Mouse (Mus musculus) MEL (cell line): ENCODE measurements around the gene Unc13d. TPM values are rescaled to one million over a fixed set of nuclear protein-coding genes. Genes with fewer than 3 reads are reported as not detected.

Source experiments
- DNase-seq: peaks from one replicate; pipeline ENCODE4 v3.0.0; 2011; ENCODE audit warnings: low read depth, low spot score
- H3K27ac ChIP-seq: 2 replicates; pipeline ENCODE4 v1.5.1; 2012; ENCODE audit warnings: low read depth, mild to moderate bottlenecking, control low read depth, low read length, moderate library complexity; ENCODE audit not compliant: control insufficient read depth
- H3K27me3 ChIP-seq, 2 experiments: fragments of 150-350 bp in 1 of 2; sonication (generic) in 1 of 2; 2 replicates each; pipeline ENCODE4 v1.6.1; 2012; ENCODE audit warnings: low read length in 2 of 2, mild to moderate bottlenecking in 2 of 2, improper control_type of control experiment in 1 of 2, moderate library complexity in 1 of 2; ENCODE audit not compliant: insufficient read depth in 2 of 2, control insufficient read depth in 1 of 2
- H3K36me3 ChIP-seq, 2 experiments: 2 replicates each; pipeline ENCODE4 v1.6.1; 2012 to 2014; ENCODE audit warnings: low read length in 2 of 2, improper control_type of control experiment in 1 of 2, inconsistent platforms in 1 of 2, mild to moderate bottlenecking in 1 of 2; ENCODE audit not compliant: insufficient read depth in 2 of 2, control insufficient read depth in 1 of 2
- H3K4me1 ChIP-seq, 2 experiments: fragments of 150-350 bp in 1 of 2; sonication (generic) in 1 of 2; 2 replicates each; pipeline ENCODE4 v1.6.1; 2012; ENCODE audit warnings: low read length in 2 of 2, improper control_type of control experiment in 1 of 2, mild to moderate bottlenecking in 1 of 2; ENCODE audit not compliant: insufficient read depth in 2 of 2, control insufficient read depth in 1 of 2
- H3K4me3 ChIP-seq, 2 experiments: fragments of 150-350 bp in 1 of 2; sonication (generic) in 1 of 2; 2 replicates each; pipeline ENCODE4 v1.5.1; 2012; ENCODE audit warnings: low read depth in 2 of 2, low read length in 2 of 2, mild to moderate bottlenecking in 2 of 2, moderate library complexity in 2 of 2, control low read depth in 1 of 2, improper control_type of control experiment in 1 of 2; ENCODE audit not compliant: control insufficient read depth in 1 of 2, insufficient read depth in 1 of 2
- H3K79me2 ChIP-seq: 2 replicates; pipeline ENCODE4 v1.6.1; 2012; ENCODE audit warnings: mild to moderate bottlenecking, low read length, moderate library complexity; ENCODE audit not compliant: control insufficient read depth, poor library complexity, insufficient read depth
- H3K9ac ChIP-seq: 2 replicates; pipeline ENCODE4 v1.6.1; 2012; ENCODE audit warnings: low read depth, mild to moderate bottlenecking, control low read depth, low read length, moderate library complexity; ENCODE audit not compliant: control insufficient read depth, poor library complexity, severe bottlenecking
- H3K9me3 ChIP-seq: fragments of 150-350 bp; sonication (generic); replicated peaks from 2 replicates; pipeline ENCODE4 v1.6.1; 2012; ENCODE audit warnings: mild to moderate bottlenecking, low read length, improper control_type of control experiment, moderate library complexity; ENCODE audit not compliant: insufficient read depth
- CTCF ChIP-seq, 3 experiments: IDR thresholded peaks in 2 of 3; conservative IDR thresholded peaks in 1 of 3; 2 replicates each; pipeline ENCODE4 v1.5.1; 2011 to 2012; ENCODE audit warnings: low read length in 3 of 3, low read depth in 2 of 3, mild to moderate bottlenecking in 2 of 3, improper control_type of control experiment in 1 of 3, inconsistent platforms in 1 of 3, mixed read lengths in 1 of 3, moderate library complexity in 1 of 3; ENCODE audit not compliant: control insufficient read depth in 1 of 3, insufficient read depth in 1 of 3, poor library complexity in 1 of 3, severe bottlenecking in 1 of 3
- GABPA ChIP-seq: IDR thresholded peaks from 2 replicates; pipeline ENCODE4 v1.6.1; 2012; ENCODE audit warnings: low read depth, mild to moderate bottlenecking, inconsistent platforms, low read length, improper control_type of control experiment, moderate library complexity
- MAFK ChIP-seq: IDR thresholded peaks from 2 replicates; pipeline ENCODE4 v1.6.1; 2011; ENCODE audit warnings: low read depth, mild to moderate bottlenecking, low read length, improper control_type of control experiment, borderline replicate concordance
- MAZ ChIP-seq: IDR thresholded peaks from 2 replicates; pipeline ENCODE4 v1.6.1; 2012; ENCODE audit warnings: low read depth, mild to moderate bottlenecking, inconsistent platforms, low read length, improper control_type of control experiment
- POLR2A ChIP-seq, 2 experiments: IDR thresholded peaks; 2 replicates each; pipeline ENCODE4 v1.6.1; 2011 to 2012; ENCODE audit warnings: low read length in 2 of 2, mild to moderate bottlenecking in 2 of 2, control low read depth in 1 of 2, improper control_type of control experiment in 1 of 2, low read depth in 1 of 2, moderate library complexity in 1 of 2; ENCODE audit not compliant: control insufficient read depth in 1 of 2, insufficient read depth in 1 of 2, poor library complexity in 1 of 2
- POLR2AphosphoS2 ChIP-seq: IDR thresholded peaks from 2 replicates; pipeline ENCODE4 v1.6.1; 2011; ENCODE audit warnings: low read length, improper control_type of control experiment
- RCOR1 ChIP-seq: IDR thresholded peaks from 2 replicates; pipeline ENCODE4 v1.6.1; 2012; ENCODE audit warnings: low read depth, mild to moderate bottlenecking, inconsistent platforms, low read length, improper control_type of control experiment
- TBP ChIP-seq: IDR thresholded peaks from 2 replicates; pipeline ENCODE4 v1.8.0; 2011; ENCODE audit warnings: low read depth, low read length, improper control_type of control experiment
- USF2 ChIP-seq, 2 experiments: IDR thresholded peaks; 2 replicates each; pipeline ENCODE4 v1.6.1; 2011 to 2012; ENCODE audit warnings: improper control_type of control experiment in 2 of 2, low read length in 2 of 2, borderline replicate concordance in 1 of 2, inconsistent platforms in 1 of 2, low read depth in 1 of 2, mild to moderate bottlenecking in 1 of 2; ENCODE audit not compliant: insufficient read depth in 1 of 2
- ZNF384 ChIP-seq: IDR thresholded peaks from 2 replicates; pipeline ENCODE4 v1.6.1; 2012; ENCODE audit warnings: low read depth, mild to moderate bottlenecking, inconsistent platforms, low read length, improper control_type of control experiment
- polyA plus RNA-seq, 2 experiments: library from polyadenylated mRNA; stranded (reverse) in 1 of 2; unstranded in 1 of 2; fragments of >175 nt in 1 of 2; fragments of >200 nt in 1 of 2; gene quantifications; 2 replicates each; pipeline versions ENCODE4 v1.2.1 to v1.2.4; 2012; ENCODE audit warnings: low replicate concordance in 2 of 2, low read depth in 1 of 2; ENCODE audit not compliant: insufficient read length in 2 of 2, insufficient read depth in 1 of 2, missing spikeins in 1 of 2
- total RNA-seq: library from RNA; depleted of rRNA; stranded (reverse); fragments of 300-350 nt; gene quantifications from 2 replicates; pipeline ENCODE4 v1.2.3, GENCODE M21; 2012

Gene Unc13d
- total and polyA plus RNA-seq, 3 experiments = 115 to 146 TPM; not detected in 1

GRCm38 (mm10) chr11:116063562-116063961, 14.2 kb downstream of the Unc13d start:
- TF ChIP-seq ZNF384 (no peak), USF2 (IDR thresholded peaks at IDR 0.05; ENCODE audit: borderline replicate concordance in 1 of 2, insufficient read depth in 1 of 2, low read depth in 1 of 2, low read length in 2 of 2) (no peak), MAFK (no peak)
- H3K9me3 ChIP-seq = no peaks in the 10 kb centered on the region
- H3K79me2 ChIP-seq = no peaks in the 10 kb centered on the region
- no peaks in the 10 kb centered on the region for H3K27me3 ChIP-seq
- no peak overlapping the region for H3K9ac ChIP-seq
- DNase-seq = no peak
- no peak overlapping the region for H3K4me3 ChIP-seq
- peaks cover under 1% of the 10 kb centered on the region in 2 experiments; a peak in 2 of 4 replicates for H3K4me1 ChIP-seq
- H3K27ac ChIP-seq = no peak overlapping the region
- H3K36me3 ChIP-seq = peaks cover under 1 to 5% of the 10 kb centered on the region in 2 experiments; a peak in 3 of 4 replicates

- Histone ChIP-seq H3K9me3 (no peaks in the 10 kb centered on the region), H3K27ac (no peak overlapping the region), H3K27me3 (no peaks in the 10 kb centered on the region), H3K4me3 (no peak overlapping the region), H3K36me3 (peaks cover 5 to 9% of the 10 kb centered on the region in 2 experiments), H3K4me1 (peaks cover 6 to 11% of the 10 kb centered on the region in 2 experiments), H3K9ac (no peak overlapping the region), H3K79me2 (no peaks in the 10 kb centered on the region)
- TF ChIP-seq TBP = no peak
- no peak for DNase-seq
Measured at GRCm38 (mm10) chr11:116062521-116062920, 15.2 kb downstream of the Unc13d start.

- H3K36me3 ChIP-seq = peaks cover 5 to 15% of the 10 kb centered on the region in 2 experiments
- no peak overlapping the region for H3K9ac ChIP-seq
- DNase-seq = no peak
- 0 out of 4 replicates have a peak, but pooled peaks of 1 of the 2 experiments have one; percentile 14 for TF ChIP-seq POLR2A (IDR thresholded peaks at IDR 0.05; ENCODE audit: control insufficient read depth in 1 of 2, insufficient read depth in 1 of 2, low read depth in 1 of 2, low read length in 2 of 2, poor library complexity in 1 of 2)
- TF ChIP-seq ZNF384 = no peak
- TF ChIP-seq POLR2AphosphoS2 = peak; percentile 66; the same call in 1 of the 2 replicates
- no peak for TF ChIP-seq RCOR1
- no peak for TF ChIP-seq GABPA
- peak; percentile 20; the same call in 1 of the 2 replicates for TF ChIP-seq MAZ
- no peak for TF ChIP-seq CTCF (IDR thresholded peaks at IDR 0.05 in 2 of 3, conservative IDR thresholded peaks at IDR 0.05 in 1 of 3; ENCODE audit: control insufficient read depth in 1 of 3, insufficient read depth in 1 of 3, low read depth in 2 of 3, low read length in 3 of 3, poor library complexity in 1 of 3, severe bottlenecking in 1 of 3)
- H3K79me2 ChIP-seq = no peaks in the 10 kb centered on the region
- no peaks in the 10 kb centered on the region for H3K9me3 ChIP-seq
- H3K27me3 ChIP-seq = no peaks in the 10 kb centered on the region
- H3K4me1 ChIP-seq = peaks cover 11 to 16% of the 10 kb centered on the region in 2 experiments
- H3K4me3 ChIP-seq = no peak overlapping the region
- no peak overlapping the region for H3K27ac ChIP-seq
Measured at GRCm38 (mm10) chr11:116061641-116062415, 15.9 kb downstream of the Unc13d start.
